Mouse (Mus musculus) stomach, embryonic 16.5 days (tissue): ENCODE measurements around the gene B4galnt3. TPM values are rescaled to one million over a fixed set of nuclear protein-coding genes. Genes with fewer than 3 reads are reported as not detected.

ENCODE experiments used
- ATAC-seq: fragments of 200-750 bp; cut with Nextera tagmentation; 2 replicates; pipeline ENCODE4 v1.8.0; 2017; ENCODE audit warnings: moderate number of reproducible peaks, moderate TSS enrichment; ENCODE audit not compliant: insufficient read depth, low FRiP score
- H3K27ac ChIP-seq: fragments of 300-500 bp; sonication (generic); 2 replicates; pipeline ENCODE4 v1.5.1; 2014; ENCODE audit warnings: low read length
- H3K27me3 ChIP-seq: fragments of 300-500 bp; sonication (generic); 2 replicates; pipeline ENCODE4 v1.6.1; 2014; ENCODE audit warnings: low read length, control low read depth, mixed read lengths; ENCODE audit not compliant: control insufficient read depth, insufficient read depth
- H3K36me3 ChIP-seq: fragments of 300-500 bp; sonication (generic); 2 replicates; pipeline ENCODE4 v1.6.1; 2014; ENCODE audit warnings: low read length; ENCODE audit not compliant: control insufficient read depth, insufficient read depth
- H3K4me1 ChIP-seq: fragments of 300-500 bp; sonication (generic); 2 replicates; pipeline ENCODE4 v1.6.1; 2014; ENCODE audit warnings: low read length, control low read depth, mixed read lengths; ENCODE audit not compliant: control insufficient read depth, insufficient read depth
- H3K4me2 ChIP-seq: fragments of 300-500 bp; sonication (generic); 2 replicates; pipeline ENCODE4 v1.6.1; 2014; ENCODE audit warnings: low read depth, low read length, mixed read lengths
- H3K4me3 ChIP-seq: fragments of 300-500 bp; sonication (generic); replicated peaks from 2 replicates; pipeline ENCODE4 v1.5.1; 2014; ENCODE audit warnings: mild to moderate bottlenecking, low read length
- H3K9ac ChIP-seq: fragments of 300-500 bp; sonication (generic); 2 replicates; pipeline ENCODE4 v1.6.1; 2014; ENCODE audit warnings: low read length
- H3K9me3 ChIP-seq: fragments of 300-500 bp; sonication (generic); replicated peaks from 2 replicates; pipeline ENCODE4 v1.6.1; 2016; ENCODE audit warnings: low read length, control low read depth; ENCODE audit not compliant: control insufficient read depth
- WGBS: fragments of 180-500 bp; shearing (Covaris S2); extraction: QIAGEN DNeasy Blood & Tissue Kit; methylation state at CpG from one replicate; pipeline ENCODE4 v1.1.7; 2014; 5-methylcytosine and 5-hydroxymethylcytosine counted together
- polyA plus RNA-seq: library from polyadenylated mRNA; unstranded; fragments of >200 nt; fragmentation: Nextera tagmentation; extraction: Ambion mirVana; gene quantifications from 2 replicates; pipeline ENCODE4 v1.2.1, GENCODE M21; 2015

B4galnt3 gene
- polyA plus RNA-seq, 1 experiment from 2014 or later, result 0.68 TPM

- no peaks in the 10 kb centered on the region for H3K27me3 ChIP-seq
- peak; percentile 56 for ATAC-seq
- H3K27ac ChIP-seq, result peak overlapping the region; percentile 55; the same call in 1 of the 2 replicates
- WGBS, result 44% methylated on average over 9 of the region's 9 CpGs
- H3K36me3 ChIP-seq, result no peaks in the 10 kb centered on the region
- H3K4me2 ChIP-seq, result no peak overlapping the region
- H3K9me3 ChIP-seq, result no peaks in the 10 kb centered on the region
- no peak overlapping the region for H3K4me3 ChIP-seq
- peak overlapping the region; percentile 9; the same call in 1 of the 2 replicates for H3K9ac ChIP-seq
- peaks cover 5% of the 10 kb centered on the region for H3K4me1 ChIP-seq
These were observed 135.0 kb downstream of the B4galnt3 start for GRCm38 (mm10) chr6:120159133-120159901.

GRCm38 (mm10) chr6:120157479-120157878 is 136.9 kb downstream of the B4galnt3 start:
- no peak overlapping the region for H3K4me2 ChIP-seq
- H3K9me3 ChIP-seq, result no peaks in the 10 kb centered on the region
- no peak overlapping the region for H3K9ac ChIP-seq
- WGBS, result 66% methylated on average over 6 of the region's 6 CpGs
- peaks cover 5% of the 10 kb centered on the region for H3K4me1 ChIP-seq
- H3K36me3 ChIP-seq, result no peaks in the 10 kb centered on the region
- no peak overlapping the region for H3K27ac ChIP-seq
- no peak for ATAC-seq
- H3K4me3 ChIP-seq, result no peak overlapping the region
- H3K27me3 ChIP-seq, result no peaks in the 10 kb centered on the region

- Histone ChIP-seq H3K36me3 (no peaks in the 10 kb centered on the region), H3K9me3 (no peaks in the 10 kb centered on the region), H3K4me1 (peaks cover 5% of the 10 kb centered on the region), H3K27ac (no peak overlapping the region), H3K4me2 (no peak overlapping the region), H3K4me3 (no peak overlapping the region), H3K9ac (no peak overlapping the region), H3K27me3 (no peaks in the 10 kb centered on the region)
- no peak for ATAC-seq
- 67% methylated on average over 4 of the region's 4 CpGs for WGBS
These were observed 138.8 kb downstream of the B4galnt3 start for GRCm38 (mm10) chr6:120155510-120155909.

GRCm38 (mm10) chr6:120154526-120155309 is 139.6 kb downstream of the B4galnt3 start:
- H3K36me3 ChIP-seq, result no peaks in the 10 kb centered on the region
- H3K4me2 ChIP-seq, result no peak overlapping the region
- H3K9ac ChIP-seq, result no peak overlapping the region
- no peak for ATAC-seq
- 64% methylated on average over 5 of the region's 5 CpGs for WGBS
- no peak overlapping the region for H3K27ac ChIP-seq
- no peak overlapping the region for H3K4me3 ChIP-seq
- H3K9me3 ChIP-seq, result no peaks in the 10 kb centered on the region
- H3K4me1 ChIP-seq, result peaks cover 5% of the 10 kb centered on the region
- no peaks in the 10 kb centered on the region for H3K27me3 ChIP-seq

Other genes with a start within 250 kb of the B4galnt3 start
- gene Ninj2, start 201.2 kb downstream of the B4galnt3 start, polyA plus RNA-seq, result not detected in 2 replicates
- not detected in 2 replicates for gene D330020A13Rik, start 195 bp downstream of the B4galnt3 start, polyA plus RNA-seq
- gene Kdm5a, start 69.6 kb upstream of the B4galnt3 start, polyA plus RNA-seq, result 37.5 and 39.4 TPM in 2 replicates
- gene Ccdc77, start 69.8 kb upstream of the B4galnt3 start, polyA plus RNA-seq, result 19.3 and 20.8 TPM in 2 replicates
- 7.7 and 8.5 TPM in 2 replicates for gene Il17ra, start 168.7 kb upstream of the B4galnt3 start, polyA plus RNA-seq
- 0.04 and 0.09 TPM in 2 replicates for gene Tmem121b, start 199.2 kb upstream of the B4galnt3 start, polyA plus RNA-seq
- gene Hdhd5, start 236.8 kb upstream of the B4galnt3 start, polyA plus RNA-seq, result 15.9 and 16.1 TPM in 2 replicates